Mouse (Mus musculus) MEL (cell line): ENCODE measurements at regions not wholly inside any gene's neighbourhood (a gene's known extent, or its start where the extent isn't known, plus 50 kb on each side); places are given as distances from the start of the nearest gene placed in this dataset.
A peak's percentile ranks its signal among the peaks of the same experiment; 100 is the strongest.

Experiments
- CHD1 ChIP-seq: IDR thresholded peaks from 2 replicates; pipeline ENCODE4 v1.6.1; 2012; ENCODE audit warnings: low read depth, mild to moderate bottlenecking, inconsistent platforms, low read length, improper control_type of control experiment
- CHD2 ChIP-seq: IDR thresholded peaks from 2 replicates; pipeline ENCODE4 v1.6.1; 2011; ENCODE audit warnings: low read length, improper control_type of control experiment
- CTCF ChIP-seq, 3 experiments: IDR thresholded peaks in 2 of 3; conservative IDR thresholded peaks in 1 of 3; 2 replicates each; pipeline ENCODE4 v1.5.1; 2011 to 2012; ENCODE audit warnings: low read length in 3 of 3, low read depth in 2 of 3, mild to moderate bottlenecking in 2 of 3, improper control_type of control experiment in 1 of 3, inconsistent platforms in 1 of 3, mixed read lengths in 1 of 3, moderate library complexity in 1 of 3; ENCODE audit not compliant: control insufficient read depth in 1 of 3, insufficient read depth in 1 of 3, poor library complexity in 1 of 3, severe bottlenecking in 1 of 3
- EP300 ChIP-seq, 2 experiments: IDR thresholded peaks; 2 replicates each; pipeline ENCODE4 v1.6.1; 2011; ENCODE audit warnings: improper control_type of control experiment in 2 of 2, low read length in 2 of 2, low read depth in 1 of 2, mild to moderate bottlenecking in 1 of 2
- GABPA ChIP-seq: IDR thresholded peaks from 2 replicates; pipeline ENCODE4 v1.6.1; 2012; ENCODE audit warnings: low read depth, mild to moderate bottlenecking, inconsistent platforms, low read length, improper control_type of control experiment, moderate library complexity
- GATA1 ChIP-seq: IDR thresholded peaks from 2 replicates; pipeline ENCODE4 v1.6.1; 2011; ENCODE audit warnings: low read depth, low read length, improper control_type of control experiment
- NRF1 ChIP-seq: IDR thresholded peaks from 2 replicates; pipeline ENCODE4 v1.6.1; 2014; ENCODE audit warnings: low read depth, mild to moderate bottlenecking, inconsistent platforms, low read length, improper control_type of control experiment, moderate library complexity; ENCODE audit not compliant: poor library complexity, insufficient read depth, severe bottlenecking
- POLR2A ChIP-seq, 2 experiments: IDR thresholded peaks; 2 replicates each; pipeline ENCODE4 v1.6.1; 2011 to 2012; ENCODE audit warnings: low read length in 2 of 2, mild to moderate bottlenecking in 2 of 2, control low read depth in 1 of 2, improper control_type of control experiment in 1 of 2, low read depth in 1 of 2, moderate library complexity in 1 of 2; ENCODE audit not compliant: control insufficient read depth in 1 of 2, insufficient read depth in 1 of 2, poor library complexity in 1 of 2
- RAD21 ChIP-seq: IDR thresholded peaks from 2 replicates; pipeline ENCODE4 v1.6.1; 2011; ENCODE audit warnings: mild to moderate bottlenecking, low read depth, low read length, improper control_type of control experiment
- SIN3A ChIP-seq: IDR thresholded peaks from 2 replicates; pipeline ENCODE4 v1.6.1; 2012; ENCODE audit warnings: low read length, improper control_type of control experiment, inconsistent platforms
- TAL1 ChIP-seq: IDR thresholded peaks from 2 replicates; pipeline ENCODE4 v1.6.1; 2012; ENCODE audit warnings: mild to moderate bottlenecking, inconsistent platforms, low read length, moderate library complexity, mixed read lengths
- TCF12 ChIP-seq: IDR thresholded peaks from 2 replicates; pipeline ENCODE4 v1.6.1; 2014; ENCODE audit warnings: low read depth, mild to moderate bottlenecking, inconsistent platforms, low read length, improper control_type of control experiment, moderate library complexity
- ZNF384 ChIP-seq: IDR thresholded peaks from 2 replicates; pipeline ENCODE4 v1.6.1; 2012; ENCODE audit warnings: low read depth, mild to moderate bottlenecking, inconsistent platforms, low read length, improper control_type of control experiment

DNA sequence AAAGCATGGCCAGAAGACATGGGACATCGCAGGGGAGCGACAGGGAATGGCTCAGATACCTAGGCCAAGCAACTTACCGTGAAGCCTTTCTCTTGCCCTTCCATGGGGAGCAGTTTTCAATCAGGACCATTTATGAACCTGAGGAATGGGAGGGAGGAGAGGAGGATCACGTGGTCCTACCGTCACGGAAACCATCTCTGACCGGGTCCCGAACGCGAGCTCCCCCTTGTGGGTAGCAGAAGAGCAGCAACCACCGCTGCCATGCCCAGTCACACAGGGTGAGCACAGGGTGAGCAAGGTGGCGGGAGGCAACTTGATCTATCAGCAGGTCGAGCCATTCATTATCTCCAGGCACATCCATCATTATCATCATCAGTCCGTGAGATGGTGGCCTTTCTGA is 56.5 kb upstream of the Ccdc167 start:
- TF ChIP-seq TAL1 (no peak), GATA1 (no peak), POLR2A (IDR thresholded peaks at IDR 0.05; ENCODE audit: control insufficient read depth in 1 of 2, insufficient read depth in 1 of 2, low read depth in 1 of 2, low read length in 2 of 2, poor library complexity in 1 of 2) (no peak), RAD21 (peak; percentile 65), SIN3A (no peak), CTCF (IDR thresholded peaks at IDR 0.05 in 2 of 3, conservative IDR thresholded peaks at IDR 0.05 in 1 of 3; ENCODE audit: control insufficient read depth in 1 of 3, insufficient read depth in 1 of 3, low read depth in 2 of 3, low read length in 3 of 3, poor library complexity in 1 of 3, severe bottlenecking in 1 of 3) (peak; percentile 91 to 94 (median 92)), TCF12 (no peak), CHD1 (no peak), ZNF384 (no peak), CHD2 (no peak), GABPA (no peak), NRF1 (no peak), EP300 (IDR thresholded peaks at IDR 0.05; ENCODE audit: low read depth in 1 of 2, low read length in 2 of 2) (no peak)
